8 mouse cellular contexts compared by ENCODE assay signal in the genomic region with DNA sequence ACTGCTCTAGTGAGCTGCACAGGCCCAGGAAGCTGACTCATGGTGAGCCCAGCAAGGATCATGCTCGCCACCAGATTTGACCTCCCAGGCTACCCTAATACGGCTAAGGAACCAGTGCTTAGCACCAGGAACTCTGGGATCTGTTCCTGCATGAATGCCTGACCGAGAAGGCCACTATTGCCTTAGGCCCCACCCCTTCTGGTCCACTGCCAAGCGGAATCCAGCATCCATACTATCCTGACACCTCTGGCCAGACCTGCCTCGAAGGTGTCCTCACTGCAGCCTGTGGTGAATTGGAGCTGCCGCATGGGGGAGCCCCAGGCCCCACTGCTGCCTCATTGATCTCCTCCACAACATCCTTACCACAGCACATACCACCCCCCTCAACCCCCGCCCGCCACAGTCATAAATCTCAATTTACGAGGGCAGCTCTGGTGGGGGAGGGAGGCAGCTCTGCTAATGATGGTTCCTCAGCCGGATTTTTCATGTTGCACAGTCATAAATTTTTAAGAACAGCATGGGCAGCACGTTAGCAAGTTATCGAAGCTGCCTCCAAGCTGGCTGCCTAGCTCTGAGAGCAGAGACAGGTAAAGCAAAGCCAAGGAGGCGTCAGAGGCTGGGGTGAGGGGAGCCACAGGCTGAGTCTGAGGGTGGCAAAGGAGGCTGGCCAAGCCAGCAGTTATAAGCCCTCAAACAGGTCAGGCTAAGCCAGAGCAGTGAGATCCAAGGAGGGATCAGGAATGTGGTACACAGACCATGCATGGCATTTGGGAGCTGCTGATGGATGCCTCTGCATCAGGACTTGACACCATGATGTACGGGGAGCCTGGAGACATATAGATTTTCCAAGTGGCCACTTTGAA. TPM values are rescaled to one million over a fixed set of nuclear protein-coding genes. Genes with fewer than 3 reads are reported as not detected.
DNase-seq lines count a peak whose midpoint lies in the region; ATAC-seq and TF ChIP-seq lines count a peak whose summit lies in the region.

No protein-coding gene starts in this region.

- no peaks in the 10 kb centered on the region for H3K9me3 ChIP-seq in forebrain, postnatal 0 days (ENCODE audit: low read length)
- H3K9me3 ChIP-seq in neural tube, embryonic 15.5 days (replicated peaks): no peaks in the 10 kb centered on the region

- H3K4me3 ChIP-seq in left cerebral cortex, adult 2 months: no peak overlapping the region
- no peak overlapping the region for H3K4me3 ChIP-seq in forebrain, postnatal 0 days (ENCODE audit: low read depth, low read length)
- no peak overlapping the region for H3K4me3 ChIP-seq in neural tube, embryonic 15.5 days (replicated peaks)

- ATAC-seq in Patski: peak; percentile 85
- ATAC-seq in forebrain, postnatal 0 days: no peak
- ATAC-seq in neural tube, embryonic 15.5 days (ENCODE audit: low FRiP score): peak; percentile 60

- peak; percentile 34 for TF ChIP-seq CTCF in left cerebral cortex, adult 2 months (IDR thresholded peaks at IDR 0.05)
- no peak for TF ChIP-seq CTCF in Patski (IDR thresholded peaks at IDR 0.05)
- TF ChIP-seq CTCF in forebrain, postnatal 0 days (IDR thresholded peaks at IDR 0.05; ENCODE audit: low read depth): peak; percentile 48; the same call in 1 of the 2 replicates

- H3K4me1 ChIP-seq in forebrain, postnatal 0 days (ENCODE audit: insufficient read depth): peaks cover 5% of the 10 kb centered on the region; the same call in 1 of the 2 replicates
- H3K4me1 ChIP-seq in neural tube, embryonic 15.5 days: peaks cover 36% of the 10 kb centered on the region

- H3K36me3 ChIP-seq in forebrain, postnatal 0 days (ENCODE audit: insufficient read depth): peaks cover 11% of the 10 kb centered on the region; the same call in 1 of the 2 replicates
- no peaks in the 10 kb centered on the region for H3K36me3 ChIP-seq in neural tube, embryonic 15.5 days

- CTCF ChIA-PET in Patski (lab: Charles Lee): interaction anchor here (1.5 kb wide), 1 partner anchor 9 kb away, joined by 6 read pairs; no protein-coding TSS in a partner anchor

- intact Hi-C loops in left cerebral cortex, adult 2 months (cut with DNase I): no loop called here
- intact Hi-C loops in gastrocnemius, postnatal 36 days (cut with DNase I): no loop called here

- no peak overlapping the region for H3K4me2 ChIP-seq in forebrain, postnatal 0 days (ENCODE audit: low read depth)
- H3K4me2 ChIP-seq in neural tube, embryonic 15.5 days: no peak overlapping the region

- POLR2A ChIA-PET in Patski (lab: Charles Lee): interaction anchor here (0.5 to 1.3 kb wide), 2 partner anchors 17 to 106 kb away, joined by 3 read pairs; no protein-coding TSS in a partner anchor

- in situ Hi-C loops in Patski (cut with MboI; ENCODE audit: low pct_unique_long_range_greater_than_20kb): no loop called here

- no peaks in the 10 kb centered on the region for H3K27me3 ChIP-seq in Patski
- H3K27me3 ChIP-seq in forebrain, postnatal 0 days (ENCODE audit: insufficient read depth, low read length): no peaks in the 10 kb centered on the region
- H3K27me3 ChIP-seq in neural tube, embryonic 15.5 days (replicated peaks): no peaks in the 10 kb centered on the region

- no peak for DNase-seq in left cerebral cortex, adult 2 months (ENCODE audit: extremely low spot score in 1 of 2, low spot score in 2 of 2)
- DNase-seq in left cerebral cortex, adult 18-20 months (ENCODE audit: low spot score in 2 of 2): no peak
- peak; percentile 71 for DNase-seq in Patski (ENCODE audit: low read depth, low spot score)
- DNase-seq in forebrain, postnatal 0 days: no peak
- peak; percentile 83 to 89 for DNase-seq in kidney, postnatal 4 days
- DNase-seq in spleen, adult 12 weeks (ENCODE audit: low spot score): no peak
- DNase-seq in gastrocnemius, postnatal 36 days: no peak

- H3K27ac ChIP-seq in left cerebral cortex, adult 2 months: no peak overlapping the region
- H3K27ac ChIP-seq in forebrain, postnatal 0 days (ENCODE audit: low read depth, low read length): no peak overlapping the region
- peak overlapping the region; percentile 60 for H3K27ac ChIP-seq in neural tube, embryonic 15.5 days (replicated peaks)

- WGBS in forebrain, postnatal 0 days: 61% methylated on average over 14 of the region's 14 CpGs
- 17% methylated on average over 14 of the region's 14 CpGs for WGBS in neural tube, embryonic 15.5 days

- no peak overlapping the region for H3K9ac ChIP-seq in forebrain, postnatal 0 days
- H3K9ac ChIP-seq in neural tube, embryonic 15.5 days (replicated peaks): no peak overlapping the region

RNA-seq across cellular contexts. Expression of a gene that starts 23.3 kb away (rescaled TPM):
- total RNA-seq in left cerebral cortex, adult 2 months (2021): 10 to 100 TPM; 37.3 to 42.0 TPM
- 10 to 100 TPM; 38.8 to 39.6 TPM for total RNA-seq in left cerebral cortex, adult 18-20 months (2021)
- polyA plus RNA-seq in Patski (2021): 23.2 TPM
- 75.0 and 88.4 TPM in 2 replicates for total RNA-seq in forebrain, postnatal 0 days (2014; rRNA removed)
- polyA plus RNA-seq in forebrain, postnatal 0 days (2015; fragmentation: Nextera tagmentation; extraction: Ambion mirVana): 80.4 and 84.7 TPM in 2 replicates
- polyA plus RNA-seq in neural tube, embryonic 15.5 days (2015; fragmentation: Nextera tagmentation; extraction: Ambion mirVana): 70.7 and 73.1 TPM in 2 replicates
- total RNA-seq in gastrocnemius, postnatal 36 days (2021): 10 to 100 TPM; 14.4 to 16.2 TPM

Comparison
In these comparisons a context has a peak if more than half of its experiments do, and no peak if none do; other contexts are left out.
1. DNase-seq: peak in Patski (single experiment) and kidney, postnatal 4 days (2 of 2); none in left cerebral cortex, adult 2 months (0 of 2), left cerebral cortex, adult 18-20 months (0 of 2), forebrain, postnatal 0 days (single experiment), spleen, adult 12 weeks (single experiment) and gastrocnemius, postnatal 36 days (0 of 2).